Mouse (Mus musculus) thymus, adult 2 months (tissue): ENCODE data around the gene Sytl3.

Experiments
- CTCF ChIP-seq: fragments of 200-500 bp; IDR thresholded peaks from 2 replicates; pipeline ENCODE4 v1.5.1; 2012; ENCODE audit warnings: mild to moderate bottlenecking, control low read depth, low read length, moderate library complexity, borderline replicate concordance; ENCODE audit not compliant: control insufficient read depth, poor library complexity, insufficient read depth; ENCODE audit errors: extremely low read depth
- POLR2A ChIP-seq: fragments of 200-500 bp; IDR thresholded peaks from 2 replicates; pipeline ENCODE4 v1.6.1; 2012; ENCODE audit warnings: mild to moderate bottlenecking, low read length, control low read depth, moderate library complexity; ENCODE audit not compliant: control insufficient read depth, poor library complexity, insufficient read depth; ENCODE audit errors: extremely low read depth

DNA sequence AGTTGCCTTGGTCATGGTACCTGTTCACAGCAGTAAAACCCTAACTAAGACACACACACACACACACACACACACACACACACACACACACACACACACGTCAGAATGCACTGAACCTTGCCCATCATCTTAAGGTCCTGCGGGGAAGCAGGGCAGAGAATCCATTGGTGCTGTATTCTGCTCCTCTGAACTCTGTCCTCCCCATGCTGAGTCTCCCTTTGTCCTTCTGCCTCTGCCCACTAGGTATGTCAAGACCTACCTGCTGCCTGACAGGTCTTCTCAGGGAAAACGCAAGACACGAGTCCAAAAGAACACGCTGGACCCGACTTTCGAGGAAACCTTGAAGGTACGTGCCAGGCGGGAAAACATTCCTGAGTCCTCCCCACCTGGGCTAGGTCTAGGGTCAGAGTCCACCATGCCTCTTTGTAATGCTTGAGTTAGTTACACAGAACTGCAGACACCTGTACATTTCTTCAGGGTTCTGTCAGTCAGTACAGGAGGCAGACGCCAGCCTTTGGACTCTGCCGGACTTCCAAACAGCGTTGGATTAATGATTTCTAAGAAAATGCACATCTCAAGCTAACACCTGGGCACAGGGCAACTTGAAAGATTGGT, 69.2 kb downstream of the Sytl3 start:
- TF ChIP-seq CTCF (no peak), POLR2A (no peak)
